ENCODE assay signal across 8 mouse cellular contexts in genomic region chr13:73468834-73469233, GRCm38 (mm10). TPM values are rescaled to one million over a fixed set of nuclear protein-coding genes. Genes with fewer than 3 reads are reported as not detected.
A peak's percentile ranks its signal among the peaks of the same experiment; 100 is the strongest.
DNase-seq lines count a peak whose midpoint lies in the region; ATAC-seq and TF ChIP-seq lines count a peak whose summit lies in the region.

No protein-coding gene starts in this region.

- H3K4me2 ChIP-seq in kidney, embryonic 14.5 days (replicated peaks; ENCODE audit: low read depth, low read length) = peak overlapping the region; percentile 91; the same call in 1 of the 2 replicates
- H3K4me2 ChIP-seq in hindbrain, embryonic 11.5 days (replicated peaks; ENCODE audit: low read depth, low read length) = peak overlapping the region; percentile 92; the same call in 1 of the 2 replicates

- TF ChIP-seq POLR2A in kidney, adult 2 months (IDR thresholded peaks at IDR 0.05; ENCODE audit: low read depth, low read length) = no peak

- H3K27ac ChIP-seq in kidney, embryonic 14.5 days (ENCODE audit: low read depth, low read length) = no peak overlapping the region
- no peak overlapping the region for H3K27ac ChIP-seq in kidney, adult 2 months (ENCODE audit: insufficient read depth, low read depth, low read length)
- H3K27ac ChIP-seq in brown adipose tissue, adult 24 weeks (replicated peaks; ENCODE audit: low read depth, low read length) = no peak overlapping the region
- H3K27ac ChIP-seq in hindbrain, embryonic 11.5 days (ENCODE audit: low read depth, low read length) = no peak overlapping the region
- peak overlapping the region; percentile 40 for H3K27ac ChIP-seq in macrophage

- no peak for DNase-seq in kidney, adult 2 months
- DNase-seq in hindbrain, embryonic 11.5 days (ENCODE audit: low spot score) = no peak
- DNase-seq in layer of hippocampus, postnatal 10 days (ENCODE audit: low spot score in 2 of 2) = no peak
- DNase-seq in layer of hippocampus, adult 11-12 months (ENCODE audit: low spot score) = no peak
- no peak for DNase-seq in left cerebral cortex, adult 11 months (ENCODE audit: low spot score)

- no peaks in the 10 kb centered on the region for H3K9me3 ChIP-seq in kidney, embryonic 14.5 days (ENCODE audit: control insufficient read depth, low read length)
- no peaks in the 10 kb centered on the region for H3K9me3 ChIP-seq in hindbrain, embryonic 11.5 days (ENCODE audit: control insufficient read depth, low read length)

- peaks cover 15% of the 10 kb centered on the region; the same call in 1 of the 2 replicates for H3K4me1 ChIP-seq in kidney, embryonic 14.5 days (ENCODE audit: control insufficient read depth, insufficient read depth, low read length)
- no peaks in the 10 kb centered on the region for H3K4me1 ChIP-seq in kidney, adult 2 months (ENCODE audit: control insufficient read depth, insufficient read depth, low read length)
- peaks cover 3% of the 10 kb centered on the region; the same call in 1 of the 2 replicates for H3K4me1 ChIP-seq in brown adipose tissue, adult 24 weeks (ENCODE audit: control insufficient read depth, insufficient read depth, insufficient read length, low read length)
- H3K4me1 ChIP-seq in hindbrain, embryonic 11.5 days (replicated peaks; ENCODE audit: control insufficient read depth, insufficient read depth, low read length) = peaks cover 9% of the 10 kb centered on the region

- no peak for ATAC-seq in kidney, embryonic 14.5 days (ENCODE audit: low FRiP score, low TSS enrichment)
- ATAC-seq in hindbrain, embryonic 11.5 days (ENCODE audit: low FRiP score) = no peak

- no peaks in the 10 kb centered on the region for H3K27me3 ChIP-seq in kidney, embryonic 14.5 days (ENCODE audit: control insufficient read depth, insufficient read depth, low read length)
- H3K27me3 ChIP-seq in kidney, adult 2 months (replicated peaks; ENCODE audit: control insufficient read depth, insufficient read depth, low read length) = no peaks in the 10 kb centered on the region
- H3K27me3 ChIP-seq in hindbrain, embryonic 11.5 days (ENCODE audit: control insufficient read depth, insufficient read depth, low read length) = no peaks in the 10 kb centered on the region

- peak overlapping the region; percentile 93; the same call in 1 of the 2 replicates for H3K9ac ChIP-seq in kidney, embryonic 14.5 days (ENCODE audit: low read depth, low read length)
- peak overlapping the region; percentile 45; the same call in 1 of the 2 replicates for H3K9ac ChIP-seq in hindbrain, embryonic 11.5 days (ENCODE audit: low read depth, low read length)

- H3K79me2 ChIP-seq in macrophage (ENCODE audit: inconsistent target) = peaks cover 65% of the 10 kb centered on the region

- 66% methylated on average over 3 of the region's 3 CpGs for WGBS in kidney, embryonic 14.5 days
- 50% methylated on average over 3 of the region's 3 CpGs for WGBS in kidney, adult 2 months
- 76% methylated on average over 3 of the region's 3 CpGs for WGBS in hindbrain, embryonic 11.5 days
- WGBS in macrophage (ENCODE audit: missing documents) = 71% methylated on average over 3 of the region's 3 CpGs

- no peak for TF ChIP-seq CTCF in kidney, adult 2 months (conservative IDR thresholded peaks at IDR 0.05; ENCODE audit: insufficient read depth, insufficient read length, low read depth, low read length)

- H3K36me3 ChIP-seq in kidney, embryonic 14.5 days (ENCODE audit: control insufficient read depth, insufficient read depth, low read length) = no peaks in the 10 kb centered on the region; the same call in 1 of the 2 replicates
- H3K36me3 ChIP-seq in kidney, adult 2 months (ENCODE audit: control insufficient read depth, insufficient read depth, low read length) = no peaks in the 10 kb centered on the region
- H3K36me3 ChIP-seq in hindbrain, embryonic 11.5 days (ENCODE audit: control insufficient read depth, insufficient read depth, low read length) = no peaks in the 10 kb centered on the region
- no peaks in the 10 kb centered on the region for H3K36me3 ChIP-seq in macrophage (ENCODE audit: inconsistent target)

- H3K4me3 ChIP-seq in kidney, embryonic 14.5 days (ENCODE audit: low read length) = no peak overlapping the region; the same call in 1 of the 2 replicates
- H3K4me3 ChIP-seq in kidney, adult 2 months (ENCODE audit: insufficient read depth, low read depth, low read length) = no peak overlapping the region
- H3K4me3 ChIP-seq in brown adipose tissue, adult 24 weeks (ENCODE audit: insufficient read depth, low read depth, low read length) = 0 out of 2 replicates have a peak overlapping the region, but pooled peaks have one; percentile 11
- peak overlapping the region; percentile 88; the same call in 1 of the 2 replicates for H3K4me3 ChIP-seq in hindbrain, embryonic 11.5 days (ENCODE audit: low read depth, low read length)
- H3K4me3 ChIP-seq in macrophage (ENCODE audit: inconsistent target) = no peak overlapping the region

RNA-seq across cellular contexts. Expression of gene Lpcat1, which starts 1.8 kb away (rescaled TPM):
- polyA plus RNA-seq in kidney, embryonic 14.5 days (2014; fragmentation: Nextera tagmentation; extraction: Ambion mirVana) = 39.8 and 45.0 TPM in 2 replicates
- polyA plus RNA-seq in kidney, adult 2 months (2012; rRNA removed) = 14.2 and 16.0 TPM in 2 replicates
- 2.5 and 3.0 TPM in 2 replicates for polyA plus RNA-seq in brown adipose tissue, adult 24 weeks (2012; ENCODE audit: insufficient read depth, insufficient read length, missing spikeins)
- polyA plus RNA-seq in hindbrain, embryonic 11.5 days (2014; fragmentation: Nextera tagmentation; extraction: Ambion mirVana) = 51.2 and 51.5 TPM in 2 replicates
- 100 to 1,000 TPM in 10 of 26 experiments, 10 to 100 TPM in 16; 55.7 to 372 (median 82.7) TPM for total RNA-seq in macrophage (2018; cell fraction: chromatin; rRNA removed)
- total RNA-seq in macrophage (2018; cell fraction: cytosol; rRNA removed) = 10 to 100 TPM; 15.6 to 43.8 (median 25.6) TPM
- 100 to 1,000 TPM in 6 of 26 experiments, 10 to 100 TPM in 20; 37.8 to 160 (median 59.7) TPM for total RNA-seq in macrophage (2018; cell fraction: nucleus; rRNA removed)
- 18.3 to 26.7 TPM (median 26.4 TPM) in 3 replicates for polyA plus RNA-seq in macrophage (2018)
- 10 to 100 TPM; 75.5 to 77.8 TPM for total RNA-seq in layer of hippocampus, postnatal 10 days (2021)

Comparison
In these comparisons a context has a peak if more than half of its experiments do, and no peak if none do; other contexts are left out.
1. H3K4me3 ChIP-seq: peak in brown adipose tissue, adult 24 weeks (single experiment) and hindbrain, embryonic 11.5 days (single experiment); none in kidney, embryonic 14.5 days (single experiment), kidney, adult 2 months (single experiment) and macrophage (single experiment).